ENCODE assay signal across 8 mouse cellular contexts in the genomic region with DNA sequence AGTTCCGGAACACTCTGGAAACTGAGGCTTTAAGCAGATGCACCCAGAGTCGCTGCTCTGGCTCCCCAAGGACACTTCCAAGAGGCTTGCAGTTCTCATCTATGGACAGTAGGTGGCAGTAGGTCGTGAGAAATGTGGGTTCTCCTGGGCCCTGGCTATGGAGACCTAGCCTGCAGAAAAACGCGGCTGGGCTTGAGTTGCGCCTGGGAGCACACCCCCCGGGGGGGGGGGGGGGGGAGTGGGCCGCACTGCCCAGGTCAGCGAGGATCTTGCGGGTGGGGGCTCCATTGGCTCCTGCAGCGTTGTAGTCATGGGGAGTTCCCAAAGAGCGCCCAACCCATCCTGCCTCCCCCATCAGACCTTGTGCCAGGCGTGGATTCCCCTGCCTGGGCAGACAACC.
A peak's percentile ranks its signal among the peaks of the same experiment; 100 is the strongest.
DNase-seq lines count a peak whose midpoint lies in the region; ATAC-seq lines count a peak whose summit lies in the region.

No protein-coding gene starts in this region.

- H3K4me1 ChIP-seq in forebrain, embryonic 11.5 days (replicated peaks; ENCODE audit: control insufficient read depth, insufficient read depth, low read length), result peaks cover 6% of the 10 kb centered on the region; the same call in 1 of the 2 replicates
- peaks cover 14% of the 10 kb centered on the region for H3K4me1 ChIP-seq in heart, embryonic 16.5 days (ENCODE audit: control insufficient read depth, insufficient read depth, low read length)
- H3K4me1 ChIP-seq in liver, embryonic 13.5 days (replicated peaks), result no peaks in the 10 kb centered on the region
- peaks cover 7% of the 10 kb centered on the region; the same call in 1 of the 2 replicates for H3K4me1 ChIP-seq in neural tube, embryonic 11.5 days (ENCODE audit: control insufficient read depth, insufficient read depth, low read length)
- peaks cover 8% of the 10 kb centered on the region for H3K4me1 ChIP-seq in stomach, embryonic 16.5 days (ENCODE audit: control insufficient read depth, insufficient read depth, low read length)

- no peaks in the 10 kb centered on the region for H3K9me3 ChIP-seq in forebrain, embryonic 11.5 days (ENCODE audit: control insufficient read depth, low read length)
- no peaks in the 10 kb centered on the region for H3K9me3 ChIP-seq in heart, embryonic 16.5 days (replicated peaks; ENCODE audit: control insufficient read depth, low read length)
- H3K9me3 ChIP-seq in liver, embryonic 13.5 days (replicated peaks), result no peaks in the 10 kb centered on the region
- H3K9me3 ChIP-seq in neural tube, embryonic 11.5 days (ENCODE audit: control insufficient read depth, low read length), result no peaks in the 10 kb centered on the region
- no peaks in the 10 kb centered on the region for H3K9me3 ChIP-seq in stomach, embryonic 16.5 days (replicated peaks; ENCODE audit: control insufficient read depth, low read length)

- peak overlapping the region; percentile 61 for H3K4me2 ChIP-seq in forebrain, embryonic 11.5 days (ENCODE audit: low read depth, low read length, severe bottlenecking)
- H3K4me2 ChIP-seq in heart, embryonic 16.5 days (ENCODE audit: low read depth, low read length), result peak overlapping the region; percentile 72
- H3K4me2 ChIP-seq in liver, embryonic 13.5 days, result peak overlapping the region; percentile 50
- peak overlapping the region; percentile 64 for H3K4me2 ChIP-seq in neural tube, embryonic 11.5 days (ENCODE audit: low read depth)
- peak overlapping the region; percentile 59 for H3K4me2 ChIP-seq in stomach, embryonic 16.5 days (ENCODE audit: low read depth, low read length)

- WGBS in forebrain, embryonic 11.5 days, result 2% methylated on average over 7 of the region's 13 CpGs
- 3% methylated on average over 12 of the region's 13 CpGs for WGBS in heart, embryonic 16.5 days
- WGBS in liver, embryonic 13.5 days (ENCODE audit: insufficient replicate concordance), result 3% methylated on average over 9 of the region's 13 CpGs
- WGBS in neural tube, embryonic 11.5 days, result under 1% methylated on average over 13 of the region's 13 CpGs
- 2% methylated on average over 13 of the region's 13 CpGs for WGBS in stomach, embryonic 16.5 days

- peak; percentile 13 to 44 for DNase-seq in CD8-positive naive resting alpha-beta T cell, adult 2 months (ENCODE audit: low read depth in 2 of 2, low spot score in 2 of 2)
- DNase-seq in c-Kit-positive CD71-negative TER-119-negative erythroid progenitor cells, embryonic 14.5 days (ENCODE audit: low read depth), result peak; percentile 79
- peak; percentile 93 for DNase-seq in forebrain, embryonic 11.5 days (ENCODE audit: low spot score)
- peak; percentile 90 to 91 for DNase-seq in kidney, postnatal 25 days
- DNase-seq in liver, embryonic 13.5 days, result peak; percentile 41
- peak; percentile 90 for DNase-seq in neural tube, embryonic 11.5 days (ENCODE audit: low spot score)

- H3K4me3 ChIP-seq in forebrain, embryonic 11.5 days (ENCODE audit: low read depth, low read length), result peak overlapping the region; percentile 24
- peak overlapping the region; percentile 45 for H3K4me3 ChIP-seq in heart, embryonic 16.5 days (ENCODE audit: low read length)
- H3K4me3 ChIP-seq in liver, embryonic 13.5 days (replicated peaks), result peak overlapping the region; percentile 21; the same call in 1 of the 2 replicates
- peak overlapping the region; percentile 24 for H3K4me3 ChIP-seq in neural tube, embryonic 11.5 days (ENCODE audit: low read depth, low read length)
- H3K4me3 ChIP-seq in stomach, embryonic 16.5 days (replicated peaks; ENCODE audit: low read length), result peak overlapping the region; percentile 34

- peak; percentile 90 for ATAC-seq in forebrain, embryonic 11.5 days (replicated peaks; ENCODE audit: low FRiP score)
- ATAC-seq in heart, embryonic 16.5 days (replicated peaks; ENCODE audit: extremely low read depth, insufficient read depth, low FRiP score), result peak; percentile 95
- peak; percentile 80 for ATAC-seq in liver, embryonic 13.5 days (ENCODE audit: low read depth)
- ATAC-seq in neural tube, embryonic 11.5 days (ENCODE audit: insufficient read depth, low FRiP score, low TSS enrichment), result peak; percentile 86
- ATAC-seq in stomach, embryonic 16.5 days (ENCODE audit: insufficient read depth, low FRiP score), result peak; percentile 94

- peak overlapping the region; percentile 60 for H3K9ac ChIP-seq in forebrain, embryonic 11.5 days (ENCODE audit: low read length)
- H3K9ac ChIP-seq in heart, embryonic 16.5 days (ENCODE audit: low read length), result peak overlapping the region; percentile 67
- no peak overlapping the region for H3K9ac ChIP-seq in liver, embryonic 13.5 days
- no peak overlapping the region for H3K9ac ChIP-seq in neural tube, embryonic 11.5 days (ENCODE audit: low read length)
- peak overlapping the region; percentile 51; the same call in 1 of the 2 replicates for H3K9ac ChIP-seq in stomach, embryonic 16.5 days (ENCODE audit: low read length)

- H3K36me3 ChIP-seq in forebrain, embryonic 11.5 days (ENCODE audit: control insufficient read depth, insufficient read depth, low read length), result no peaks in the 10 kb centered on the region
- no peaks in the 10 kb centered on the region for H3K36me3 ChIP-seq in heart, embryonic 16.5 days (ENCODE audit: control insufficient read depth, insufficient read depth)
- H3K36me3 ChIP-seq in liver, embryonic 13.5 days, result no peaks in the 10 kb centered on the region
- no peaks in the 10 kb centered on the region for H3K36me3 ChIP-seq in neural tube, embryonic 11.5 days (ENCODE audit: control insufficient read depth, insufficient read depth, low read length)
- no peaks in the 10 kb centered on the region for H3K36me3 ChIP-seq in stomach, embryonic 16.5 days (ENCODE audit: control insufficient read depth, insufficient read depth, low read length)

- no peak overlapping the region for H3K27ac ChIP-seq in forebrain, embryonic 11.5 days (ENCODE audit: low read depth, low read length)
- H3K27ac ChIP-seq in heart, embryonic 16.5 days (ENCODE audit: low read length), result 0 out of 2 replicates have a peak overlapping the region, but pooled peaks have one; percentile 26
- no peak overlapping the region for H3K27ac ChIP-seq in liver, embryonic 13.5 days
- no peak overlapping the region for H3K27ac ChIP-seq in neural tube, embryonic 11.5 days (ENCODE audit: low read depth, low read length)
- H3K27ac ChIP-seq in stomach, embryonic 16.5 days (ENCODE audit: low read length), result peak overlapping the region; percentile 37; the same call in 1 of the 2 replicates

- H3K27me3 ChIP-seq in forebrain, embryonic 11.5 days (ENCODE audit: control insufficient read depth, insufficient read depth, low read length), result no peaks in the 10 kb centered on the region
- H3K27me3 ChIP-seq in heart, embryonic 16.5 days (ENCODE audit: control insufficient read depth, insufficient read depth, low read length), result no peaks in the 10 kb centered on the region
- H3K27me3 ChIP-seq in liver, embryonic 13.5 days, result no peaks in the 10 kb centered on the region
- no peaks in the 10 kb centered on the region for H3K27me3 ChIP-seq in neural tube, embryonic 11.5 days (ENCODE audit: control insufficient read depth, insufficient read depth, low read length)
- H3K27me3 ChIP-seq in stomach, embryonic 16.5 days (ENCODE audit: control insufficient read depth, insufficient read depth, low read length), result no peaks in the 10 kb centered on the region

Comparison
In these comparisons a context has a peak if more than half of its experiments do, and no peak if none do; other contexts are left out.
1. DNase-seq: peak in every context shown above with its lines; median percentile 93 in forebrain, embryonic 11.5 days; 90 in kidney, postnatal 25 days; 90 in neural tube, embryonic 11.5 days; 79 in c-Kit-positive CD71-negative TER-119-negative erythroid progenitor cells, embryonic 14.5 days; 41 in liver, embryonic 13.5 days; 28 in CD8-positive naive resting alpha-beta T cell, adult 2 months.
2. H3K27ac ChIP-seq: peak in heart, embryonic 16.5 days (single experiment) and stomach, embryonic 16.5 days (single experiment); none in forebrain, embryonic 11.5 days (single experiment), liver, embryonic 13.5 days (single experiment) and neural tube, embryonic 11.5 days (single experiment).
3. H3K9ac ChIP-seq: peak in forebrain, embryonic 11.5 days (single experiment), heart, embryonic 16.5 days (single experiment) and stomach, embryonic 16.5 days (single experiment); none in liver, embryonic 13.5 days (single experiment) and neural tube, embryonic 11.5 days (single experiment).
4. Peak in every context shown above with its lines, with median percentiles within 50 percentile points of each other: ATAC-seq, H3K4me2 ChIP-seq and H3K4me3 ChIP-seq.